In the genomic region with DNA sequence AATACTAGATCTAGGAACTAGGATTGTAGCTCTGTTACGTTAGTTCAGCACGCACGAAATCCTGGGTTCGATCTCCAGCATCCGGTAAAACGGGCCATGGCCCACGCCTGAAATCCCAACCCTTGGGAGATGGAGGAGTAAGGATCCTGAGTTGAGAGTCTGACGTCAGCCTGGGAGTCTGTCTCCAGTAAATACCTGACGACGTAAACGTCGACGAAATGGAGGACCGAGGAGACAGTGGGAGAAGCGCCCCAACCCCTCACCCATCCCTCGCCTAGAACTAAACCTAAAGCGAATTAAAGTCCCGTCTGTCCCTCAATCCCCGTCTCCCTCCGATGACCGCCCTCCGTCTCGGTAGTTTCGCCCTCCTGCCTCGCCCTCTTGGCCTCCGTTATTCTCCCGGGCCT, we compare ENCODE assay signal across 8 mouse cellular contexts.
DNase-seq lines count a peak whose midpoint lies in the region; ATAC-seq and TF ChIP-seq lines count a peak whose summit lies in the region.

No protein-coding gene starts in this region.

- no peaks in the 10 kb centered on the region for H3K27me3 ChIP-seq in kidney, embryonic 14.5 days (ENCODE audit: control insufficient read depth, insufficient read depth, low read length)
- H3K27me3 ChIP-seq in G1E (ENCODE audit: insufficient read depth, low read length) = peaks cover 4% of the 10 kb centered on the region; the same call in 1 of the 2 replicates
- H3K27me3 ChIP-seq in embryonic facial prominence, embryonic 12.5 days = peaks cover 1% of the 10 kb centered on the region
- no peaks in the 10 kb centered on the region for H3K27me3 ChIP-seq in lung, postnatal 0 days (replicated peaks; ENCODE audit: insufficient read depth, low read length)
- H3K27me3 ChIP-seq in stomach, embryonic 14.5 days (ENCODE audit: control insufficient read depth, insufficient read depth, low read length) = no peaks in the 10 kb centered on the region

- H3K4me3 ChIP-seq in kidney, embryonic 14.5 days (ENCODE audit: low read length) = peak overlapping the region; percentile 81
- H3K4me3 ChIP-seq in G1E (ENCODE audit: low read depth, low read length) = peak overlapping the region; percentile 95
- H3K4me3 ChIP-seq in embryonic facial prominence, embryonic 12.5 days = peak overlapping the region; percentile 79
- peak overlapping the region; percentile 83 for H3K4me3 ChIP-seq in lung, postnatal 0 days (ENCODE audit: low read depth, low read length)
- peak overlapping the region; percentile 52 for H3K4me3 ChIP-seq in stomach, embryonic 14.5 days (ENCODE audit: low read depth, low read length)

- H3K9ac ChIP-seq in kidney, embryonic 14.5 days (ENCODE audit: low read depth, low read length) = peak overlapping the region; percentile 86
- peak overlapping the region; percentile 87 for H3K9ac ChIP-seq in embryonic facial prominence, embryonic 12.5 days
- H3K9ac ChIP-seq in lung, postnatal 0 days (replicated peaks; ENCODE audit: low read depth) = peak overlapping the region; percentile 97
- peak overlapping the region; percentile 62 for H3K9ac ChIP-seq in stomach, embryonic 14.5 days (replicated peaks; ENCODE audit: low read depth, low read length)

- no peaks in the 10 kb centered on the region; the same call in 1 of the 2 replicates for H3K36me3 ChIP-seq in kidney, embryonic 14.5 days (ENCODE audit: control insufficient read depth, insufficient read depth, low read length)
- H3K36me3 ChIP-seq in G1E (replicated peaks) = peaks cover 33% of the 10 kb centered on the region
- H3K36me3 ChIP-seq in embryonic facial prominence, embryonic 12.5 days = 0 out of 2 replicates have a peak, but pooled peaks cover 6% of the 10 kb centered on the region
- no peaks in the 10 kb centered on the region for H3K36me3 ChIP-seq in lung, postnatal 0 days (ENCODE audit: insufficient read depth, low read length)
- no peaks in the 10 kb centered on the region for H3K36me3 ChIP-seq in stomach, embryonic 14.5 days (ENCODE audit: control insufficient read depth, insufficient read depth, low read length)

- no peak for TF ChIP-seq CTCF in G1E (IDR thresholded peaks at IDR 0.05; ENCODE audit: low read depth, low read length)
- no peak for TF ChIP-seq CTCF in lung, postnatal 0 days (IDR thresholded peaks at IDR 0.05)

- no peak for DNase-seq in kidney, adult 11 months
- DNase-seq in G1E (ENCODE audit: low spot score) = peak; percentile 9
- DNase-seq in hindlimb bud, embryonic 11.5 days (ENCODE audit: extremely low spot score, low read depth, low spot score) = peak; percentile 37
- peak; percentile 90 for DNase-seq in lung, postnatal 0 days (ENCODE audit: low spot score)
- DNase-seq in spleen, postnatal 4 days (ENCODE audit: low spot score in 2 of 2) = no peak

- 0% methylated on average over 27 of the region's 27 CpGs for WGBS in kidney, embryonic 14.5 days
- under 1% methylated on average over 27 of the region's 27 CpGs for WGBS in embryonic facial prominence, embryonic 12.5 days
- 1% methylated on average over 27 of the region's 27 CpGs for WGBS in lung, postnatal 0 days
- WGBS in stomach, embryonic 14.5 days = under 1% methylated on average over 27 of the region's 27 CpGs

- peak overlapping the region; percentile 97 for H3K27ac ChIP-seq in kidney, embryonic 14.5 days (ENCODE audit: low read depth, low read length)
- peak overlapping the region; percentile 98 for H3K27ac ChIP-seq in embryonic facial prominence, embryonic 12.5 days
- H3K27ac ChIP-seq in lung, postnatal 0 days (ENCODE audit: low read length) = peak overlapping the region; percentile 99
- peak overlapping the region; percentile 94 for H3K27ac ChIP-seq in stomach, embryonic 14.5 days (ENCODE audit: low read length)

- no peaks in the 10 kb centered on the region for H3K9me3 ChIP-seq in kidney, embryonic 14.5 days (ENCODE audit: control insufficient read depth, low read length)
- no peaks in the 10 kb centered on the region for H3K9me3 ChIP-seq in G1E (replicated peaks)
- no peaks in the 10 kb centered on the region for H3K9me3 ChIP-seq in embryonic facial prominence, embryonic 12.5 days
- H3K9me3 ChIP-seq in lung, postnatal 0 days (ENCODE audit: low read length) = no peaks in the 10 kb centered on the region
- no peaks in the 10 kb centered on the region for H3K9me3 ChIP-seq in stomach, embryonic 14.5 days (ENCODE audit: control insufficient read depth, low read depth, low read length)

- peaks cover 7% of the 10 kb centered on the region for H3K4me1 ChIP-seq in kidney, embryonic 14.5 days (ENCODE audit: control insufficient read depth, insufficient read depth, low read length)
- peaks cover 29% of the 10 kb centered on the region for H3K4me1 ChIP-seq in G1E (ENCODE audit: insufficient read depth, low read depth, low read length)
- H3K4me1 ChIP-seq in embryonic facial prominence, embryonic 12.5 days = peaks cover 24% of the 10 kb centered on the region
- H3K4me1 ChIP-seq in lung, postnatal 0 days (ENCODE audit: insufficient read depth, low read depth, low read length) = peaks cover 6% of the 10 kb centered on the region; the same call in 1 of the 2 replicates
- H3K4me1 ChIP-seq in stomach, embryonic 14.5 days (ENCODE audit: control insufficient read depth, insufficient read depth, low read length) = peaks cover 12% of the 10 kb centered on the region; the same call in 1 of the 2 replicates

- peak; percentile 61 for ATAC-seq in kidney, embryonic 14.5 days (ENCODE audit: low FRiP score, low TSS enrichment)
- ATAC-seq in G1E (ENCODE audit: extremely low read depth, insufficient number of reproducible peaks, low FRiP score, poor library complexity, severe bottlenecking) = no peak
- ATAC-seq in embryonic facial prominence, embryonic 12.5 days (ENCODE audit: insufficient number of reproducible peaks, insufficient read depth, low FRiP score, low TSS enrichment) = no peak; the same call in 1 of the 2 replicates
- peak; percentile 55 for ATAC-seq in lung, postnatal 0 days
- ATAC-seq in stomach, embryonic 14.5 days (ENCODE audit: insufficient number of reproducible peaks, insufficient read depth, low FRiP score, low read depth) = peak; percentile 42; the same call in 1 of the 2 replicates

- TF ChIP-seq EP300 in lung, postnatal 0 days (IDR thresholded peaks at IDR 0.05) = no peak

- peak overlapping the region; percentile 61 for H3K4me2 ChIP-seq in kidney, embryonic 14.5 days (replicated peaks; ENCODE audit: low read depth, low read length)
- H3K4me2 ChIP-seq in embryonic facial prominence, embryonic 12.5 days (replicated peaks) = peak overlapping the region; percentile 68
- peak overlapping the region; percentile 50 for H3K4me2 ChIP-seq in lung, postnatal 0 days (replicated peaks; ENCODE audit: low read depth, low read length)
- peak overlapping the region; percentile 46 for H3K4me2 ChIP-seq in stomach, embryonic 14.5 days (replicated peaks; ENCODE audit: low read depth, low read length)

Comparison
In these comparisons a context has a peak if more than half of its experiments do, and no peak if none do; other contexts are left out.
1. ATAC-seq: peak in kidney, embryonic 14.5 days (single experiment), lung, postnatal 0 days (single experiment) and stomach, embryonic 14.5 days (single experiment); none in G1E (single experiment) and embryonic facial prominence, embryonic 12.5 days (single experiment).
2. DNase-seq: peak in G1E (single experiment), hindlimb bud, embryonic 11.5 days (single experiment) and lung, postnatal 0 days (single experiment); none in kidney, adult 11 months (single experiment) and spleen, postnatal 4 days (0 of 2).
3. Peak in every context shown above with its lines, with median percentiles within 50 percentile points of each other: H3K27ac ChIP-seq, H3K4me2 ChIP-seq, H3K4me3 ChIP-seq and H3K9ac ChIP-seq.